Mouse (Mus musculus) central nervous system, embryonic 14 days (tissue): ENCODE measurements around the gene Vdac1. TPM values are rescaled to one million over a fixed set of nuclear protein-coding genes. Genes with fewer than 3 reads are reported as not detected.

Experiments
- polyA plus RNA-seq: library from polyadenylated mRNA; depleted of rRNA; stranded (reverse); fragments of >200 nt; gene quantifications from 2 replicates; pipeline ENCODE4 v1.2.3, GENCODE M21; 2012; rRNA removed

Vdac1 gene
- 171 and 182 TPM in 2 replicates for polyA plus RNA-seq

DNA sequence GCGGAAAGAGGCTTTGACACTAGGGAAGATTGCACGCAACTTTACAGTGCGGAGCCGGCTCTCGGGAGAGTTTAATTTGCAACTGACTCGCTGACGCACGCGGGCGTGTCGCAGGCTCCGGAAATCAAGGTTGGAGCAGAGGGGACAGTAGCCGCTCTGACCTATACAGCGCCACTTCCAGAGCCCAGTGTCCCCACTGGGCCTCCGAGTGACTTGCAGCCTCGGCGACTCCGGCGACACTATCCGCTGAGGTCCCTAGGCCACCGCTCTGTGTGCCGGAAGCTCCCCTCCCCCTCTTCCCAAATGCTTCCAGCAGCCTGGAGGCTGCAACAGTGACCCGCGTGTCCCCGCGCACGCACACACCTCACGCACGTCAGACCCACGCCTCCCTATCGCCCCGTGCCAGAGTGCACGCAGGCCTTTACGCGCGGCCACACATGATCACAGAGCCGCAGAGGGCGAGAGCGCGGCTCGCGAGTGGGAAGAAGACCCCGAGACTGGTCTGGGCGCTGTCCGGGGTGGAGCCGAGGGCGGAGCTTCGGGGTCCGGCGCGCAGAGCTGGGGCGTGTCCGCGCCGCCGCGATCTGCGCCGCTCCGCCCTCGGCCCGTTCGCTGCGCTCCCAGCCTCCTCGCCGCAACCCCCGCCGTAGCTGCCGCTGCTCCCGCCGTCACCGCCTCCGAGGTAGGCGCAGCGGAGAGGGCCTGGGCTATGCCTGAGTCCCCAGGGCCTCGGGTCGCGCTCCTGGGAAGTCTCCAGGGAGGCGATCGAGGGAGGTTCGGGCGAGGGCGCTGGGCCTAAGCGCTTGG is at the start of gene Vdac1:
Vdac1 (plus strand) TSS at position 390 of the 807 bp plus-strand sequence.

DNA sequence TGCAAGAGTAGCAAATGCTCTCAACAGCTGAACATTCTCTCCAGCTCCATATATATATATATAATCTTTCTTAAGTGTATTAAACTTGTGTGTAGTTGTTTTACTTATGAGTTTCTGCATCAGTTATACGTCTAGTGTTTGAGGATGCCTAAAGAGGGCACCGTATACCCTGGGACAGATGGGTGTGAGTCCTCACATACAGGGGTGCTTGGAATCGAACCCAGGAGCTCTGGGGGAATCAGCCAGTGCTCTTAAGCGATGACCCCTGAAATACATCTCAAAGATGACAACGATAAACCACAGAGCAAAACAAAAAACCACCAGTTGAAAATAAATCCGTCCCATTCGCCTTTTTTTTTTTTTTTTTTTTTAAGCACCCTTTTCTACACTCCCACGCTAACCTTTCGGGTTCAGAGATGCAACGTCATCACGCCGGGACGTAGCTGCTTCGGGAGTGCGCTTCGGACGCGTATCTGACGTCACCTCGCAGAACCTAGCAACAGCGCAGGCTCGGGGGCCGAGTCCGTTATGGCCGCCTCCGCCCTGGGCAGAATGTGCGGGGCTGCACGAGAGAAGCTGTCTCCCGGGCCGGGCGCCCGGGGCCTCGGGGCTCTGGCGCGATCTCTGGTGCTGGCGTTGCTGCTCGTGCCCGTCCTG is 35.4 kb downstream of the Vdac1 start, which contains the start of gene 9530068E07Rik:
9530068E07Rik (plus strand) TSS at position 489 of the 657 bp plus-strand sequence.

Other genes with a start within 250 kb of the Vdac1 start
- gene Olfr1373, start 215.3 kb upstream of the Vdac1 start, polyA plus RNA-seq = not detected in 2 replicates
- not detected in 2 replicates for gene Olfr1371, start 146.9 kb upstream of the Vdac1 start, polyA plus RNA-seq
- 219 and 243 TPM in 2 replicates for gene Skp1a, start 128.9 kb upstream of the Vdac1 start, polyA plus RNA-seq
- 8.8 and 9.6 TPM in 2 replicates for gene Tcf7, start 77.8 kb upstream of the Vdac1 start, polyA plus RNA-seq
- 92.9 and 109 TPM in 2 replicates for gene 9530068E07Rik, start 35.6 kb downstream of the Vdac1 start, polyA plus RNA-seq